Mouse (Mus musculus) cerebellum, adult 2 months (tissue): ENCODE results near the gene Palm.

Source experiments
- CTCF ChIP-seq: fragments of 200-500 bp; IDR thresholded peaks from 2 replicates; pipeline ENCODE4 v1.5.1; 2011; ENCODE audit warnings: low read depth, mild to moderate bottlenecking, control low read depth, low read length, moderate library complexity, borderline replicate concordance; ENCODE audit not compliant: insufficient read depth
- POLR2A ChIP-seq: fragments of 200-500 bp; IDR thresholded peaks from 2 replicates; pipeline ENCODE4 v1.6.1; 2011; ENCODE audit warnings: low read length, control low read depth, borderline replicate concordance; ENCODE audit not compliant: insufficient read depth

GRCm38 (mm10) chr10:79856704-79857451 lies 63.5 kb downstream of the Palm start:
- TF ChIP-seq CTCF (no peak), POLR2A (no peak)
